Mouse (Mus musculus): Measurements from ENCODE around the gene Adamtsl4. TPM values are rescaled to one million over a fixed set of nuclear protein-coding genes. Genes with fewer than 3 reads are reported as not detected.

Adamtsl4 gene
- polyA plus RNA-seq, 1 experiment = not detected

DNA sequence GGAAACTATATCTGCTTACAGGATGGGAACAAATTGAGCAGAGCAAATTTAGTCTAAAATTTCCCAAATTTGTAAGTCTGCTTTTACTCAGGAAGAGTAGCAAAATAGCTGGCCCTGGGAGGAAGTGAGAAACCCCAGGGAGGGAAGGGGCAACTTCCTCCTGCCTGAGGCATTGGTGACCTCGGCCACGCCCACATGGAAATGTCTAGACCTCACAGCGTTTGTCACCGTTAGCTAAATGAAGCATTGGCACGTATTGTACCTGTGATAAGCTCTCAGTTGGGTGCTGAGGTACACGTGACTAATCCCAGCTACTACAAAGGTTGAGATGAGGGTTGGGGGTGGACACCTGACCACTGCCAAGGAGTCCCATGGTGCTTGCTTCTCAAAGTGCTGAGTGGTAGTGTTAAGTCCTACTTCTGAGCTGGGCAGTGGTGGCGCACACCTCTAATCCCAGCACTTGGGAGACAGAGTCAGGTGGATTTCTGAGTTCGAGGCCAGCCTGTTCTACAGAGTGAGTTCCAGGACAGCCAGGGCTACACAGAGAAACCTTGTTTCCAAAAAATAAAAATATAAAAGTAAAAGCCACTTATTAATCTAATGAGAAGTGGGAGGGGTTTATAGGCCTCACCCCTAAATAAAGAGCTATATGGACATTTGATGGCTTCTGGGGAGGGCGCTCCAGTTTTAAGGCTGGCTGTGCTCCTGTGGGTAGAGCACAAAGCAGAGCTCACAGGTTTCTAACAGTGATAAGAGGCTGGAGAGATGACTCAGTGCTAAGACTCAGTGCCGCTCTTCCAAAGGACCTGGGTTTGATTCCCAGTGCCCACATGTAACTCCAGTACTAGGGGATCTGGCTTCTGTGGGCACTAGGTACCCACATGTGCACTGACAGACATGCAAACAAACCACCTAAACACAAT, 42.1 kb downstream of the Adamtsl4 start:
- no peak for TF ChIP-seq GATA1 (IDR thresholded peaks at IDR 0.05; ENCODE audit: low read length)

DNA sequence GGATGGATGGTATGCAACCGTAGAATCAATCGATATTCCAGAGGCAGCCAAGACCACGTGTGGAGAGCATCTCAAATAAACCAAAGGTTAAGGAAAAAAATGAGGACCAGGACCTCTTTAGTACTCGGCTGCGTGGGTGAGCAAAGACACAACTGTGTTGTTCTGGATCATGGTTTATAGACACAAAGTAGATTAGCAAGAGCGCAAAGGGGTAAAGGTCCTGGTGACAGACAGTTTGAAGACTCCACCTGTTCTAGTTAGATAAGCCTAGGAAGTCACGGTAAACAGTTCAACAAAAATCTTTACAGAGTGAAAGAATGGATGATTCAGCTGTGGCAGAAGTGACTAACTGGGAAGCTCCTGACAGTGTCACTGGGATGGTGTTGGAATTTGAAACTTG, 44.6 kb downstream of the Adamtsl4 start:
- no peak for TF ChIP-seq GATA1 (IDR thresholded peaks at IDR 0.05; ENCODE audit: low read length)

DNA sequence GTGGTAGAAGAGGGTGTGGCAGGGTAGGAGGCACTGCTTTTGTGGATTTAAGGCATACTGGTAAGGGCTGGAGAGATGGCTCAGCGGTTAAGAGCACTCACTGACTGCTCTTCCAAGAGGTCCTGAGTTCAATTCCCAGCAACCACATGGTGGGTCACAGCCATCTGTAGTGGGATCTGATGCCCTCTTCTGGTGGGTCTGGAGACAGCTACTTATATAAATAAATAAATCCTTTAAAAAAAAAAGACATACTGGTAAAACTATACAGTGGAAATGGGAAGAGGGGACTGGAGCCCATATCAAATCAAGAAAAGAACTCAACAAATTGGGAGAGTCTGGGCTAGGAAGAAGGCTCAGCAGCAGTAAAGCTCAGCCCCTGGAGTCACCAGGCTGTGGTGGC, 48.0 kb downstream of the Adamtsl4 start:
- TF ChIP-seq GATA1 (IDR thresholded peaks at IDR 0.05; ENCODE audit: low read length) = no peak

DNA sequence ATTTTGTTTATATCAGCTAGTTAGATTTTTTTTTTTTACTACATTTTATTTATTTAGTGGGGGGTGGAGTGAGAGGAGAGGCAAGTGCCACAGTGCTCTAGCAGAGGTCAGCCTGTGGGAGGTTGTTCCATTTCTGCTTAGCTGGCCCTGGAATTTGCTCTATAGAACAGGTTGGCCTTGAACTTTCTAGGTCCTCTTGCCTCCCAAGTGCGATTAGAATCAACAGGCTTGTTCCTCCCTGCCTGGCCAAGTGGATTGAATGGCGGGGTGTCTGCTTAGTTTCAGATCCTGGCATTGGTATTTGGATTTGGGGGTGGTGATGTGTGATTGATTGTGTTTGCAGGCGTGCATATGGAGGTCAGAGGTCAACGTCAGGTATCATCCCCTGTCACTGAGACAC, 51.6 kb downstream of the Adamtsl4 start:
- TF ChIP-seq GATA1 (IDR thresholded peaks at IDR 0.05; ENCODE audit: low read length) = no peak

DNA sequence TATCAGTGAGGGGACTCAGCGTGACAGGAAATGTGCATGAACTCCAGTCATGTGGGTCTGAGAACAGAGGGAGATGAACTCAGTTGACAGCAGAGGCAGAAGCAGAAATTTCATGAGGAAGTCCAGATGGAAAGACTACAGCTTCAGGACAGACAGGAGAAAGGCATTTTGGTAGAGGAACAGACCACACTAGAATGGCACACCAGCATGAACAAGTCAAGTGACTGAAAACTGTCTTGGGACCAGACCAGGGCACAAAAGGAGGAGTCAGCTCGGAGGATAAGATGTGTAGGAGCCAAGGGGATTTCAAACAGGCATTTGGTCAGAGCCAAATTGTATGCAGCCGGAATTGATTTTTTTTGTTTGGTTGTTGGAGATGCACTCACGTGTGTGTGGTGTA, 52.1 kb downstream of the Adamtsl4 start:
- no peak for TF ChIP-seq GATA1 (IDR thresholded peaks at IDR 0.05; ENCODE audit: low read length)

DNA sequence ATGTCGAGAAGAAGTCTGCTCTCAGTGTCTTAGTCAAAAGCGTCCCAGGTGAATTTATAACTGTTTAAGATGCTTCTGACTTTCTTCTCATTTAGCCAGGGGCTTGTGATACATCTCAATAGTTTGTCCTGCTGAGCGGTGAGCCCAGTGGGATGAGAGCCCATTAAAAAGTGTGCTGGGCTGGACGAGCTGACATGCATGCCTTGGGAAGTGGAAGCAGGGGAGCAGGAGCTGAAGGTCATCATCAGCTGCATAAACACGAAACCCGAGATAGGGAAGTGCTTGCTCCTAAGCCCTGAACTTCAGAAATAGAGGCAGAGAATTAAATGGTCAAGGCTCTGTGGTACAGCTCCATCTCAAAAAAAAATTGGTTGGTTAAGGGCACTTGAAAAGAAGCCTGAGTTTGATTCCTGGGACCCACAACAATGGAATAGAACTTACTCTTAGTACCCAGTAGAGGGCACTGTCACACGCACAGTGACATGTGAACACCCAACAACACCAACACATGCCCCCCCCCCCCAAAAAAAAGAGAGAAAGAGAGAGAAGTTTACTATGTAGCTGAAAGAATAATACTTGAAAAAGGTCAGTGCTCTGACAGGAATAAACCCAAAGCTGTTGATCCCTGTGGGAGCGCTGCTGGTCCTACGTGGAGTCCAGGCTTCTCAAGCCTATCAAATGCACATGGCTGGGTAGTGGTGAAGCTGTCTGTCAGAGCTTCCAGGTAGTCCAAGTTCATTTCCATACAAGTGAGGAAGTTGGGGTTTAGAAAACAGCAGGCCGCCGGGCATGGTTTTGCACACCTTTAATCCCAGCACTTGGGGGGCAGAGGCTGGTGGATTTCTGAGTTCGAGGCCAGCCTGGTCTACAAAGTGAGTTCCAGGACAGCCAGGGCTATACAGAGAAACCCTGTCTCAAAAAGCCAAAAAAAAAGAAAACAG, 54.8 kb downstream of the Adamtsl4 start:
- TF ChIP-seq GATA1 (IDR thresholded peaks at IDR 0.05; ENCODE audit: low read length) = no peak

GRCm38 (mm10) chr3:95631304-95631703, 56.4 kb downstream of the Adamtsl4 start:
- TF ChIP-seq GATA1 (IDR thresholded peaks at IDR 0.05; ENCODE audit: low read length) = no peak

- no peak for TF ChIP-seq GATA1 (IDR thresholded peaks at IDR 0.05; ENCODE audit: low read length)
These were observed 56.9 kb downstream of the Adamtsl4 start for GRCm38 (mm10) chr3:95630856-95631255.

DNA sequence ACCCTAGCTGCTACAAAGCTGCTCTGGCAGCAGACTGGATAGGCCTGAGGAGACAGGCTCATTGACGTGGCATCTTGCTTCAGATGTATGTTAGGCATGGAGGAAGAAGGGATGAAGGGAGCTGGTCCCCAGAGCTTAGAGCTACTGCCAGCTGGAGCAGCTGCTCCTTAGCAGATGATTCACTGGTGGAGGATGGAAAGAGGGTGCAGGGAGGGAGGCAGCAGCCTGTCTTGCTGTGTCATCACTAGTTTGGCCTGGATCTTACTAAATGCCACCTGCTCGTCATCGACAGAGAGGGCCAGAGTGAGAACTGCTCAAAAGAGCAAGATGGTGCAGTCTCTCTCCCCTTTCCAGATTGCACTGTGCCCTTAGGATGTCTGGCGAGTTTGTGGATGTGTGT, 58.0 kb downstream of the Adamtsl4 start:
- TF ChIP-seq GATA1 (IDR thresholded peaks at IDR 0.05; ENCODE audit: low read length) = no peak

DNA sequence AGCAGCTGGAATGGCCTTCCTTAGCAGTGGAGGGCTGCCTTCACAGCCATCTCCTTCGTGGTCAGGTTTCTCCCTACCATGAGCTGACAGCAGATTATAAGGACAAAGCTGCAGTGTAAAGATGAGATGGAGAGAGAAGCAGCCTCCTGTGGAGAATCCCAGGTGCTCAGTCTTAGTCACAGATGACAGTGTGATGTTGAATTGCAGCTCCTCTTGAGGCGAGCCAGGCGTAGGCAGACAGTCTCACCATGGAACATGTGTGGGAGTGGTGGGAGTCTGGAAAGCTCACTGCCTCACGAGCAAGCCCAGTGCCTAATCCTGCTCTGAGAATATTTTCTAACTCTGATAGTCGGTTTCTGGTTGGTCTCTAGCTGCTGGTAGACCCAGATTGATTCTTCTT, 60.0 kb downstream of the Adamtsl4 start:
- TF ChIP-seq GATA1 (IDR thresholded peaks at IDR 0.05; ENCODE audit: low read length) = no peak

Other genes with a start within 250 kb of the Adamtsl4 start
- not detected in 2 replicates for gene Ctsk, start 188.7 kb downstream of the Adamtsl4 start, polyA plus RNA-seq (2012)
- not detected in 2 replicates for gene Ctss, start 161.1 kb downstream of the Adamtsl4 start, polyA plus RNA-seq (2012)
- gene Hormad1, start 128.2 kb downstream of the Adamtsl4 start, polyA plus RNA-seq (2012) = not detected in 2 replicates
- 1.8 and 2.5 TPM in 2 replicates for gene Golph3l, start 99.0 kb downstream of the Adamtsl4 start, polyA plus RNA-seq (2012)
- gene Ensa, start 62.9 kb downstream of the Adamtsl4 start, polyA plus RNA-seq (2012) = 26.3 and 26.9 TPM in 2 replicates
- 336 and 436 TPM in 2 replicates for gene Mcl1, start 29.1 kb downstream of the Adamtsl4 start, polyA plus RNA-seq (2012)
- gene Ecm1, start 51.7 kb upstream of the Adamtsl4 start, polyA plus RNA-seq (2012) = 13.3 and 13.4 TPM in 2 replicates
- gene Tars2, start 72.3 kb upstream of the Adamtsl4 start, polyA plus RNA-seq (2012) = 30.7 and 60.5 TPM in 2 replicates
- 7.3 and 8.7 TPM in 2 replicates for gene Rprd2, start 130.9 kb upstream of the Adamtsl4 start, polyA plus RNA-seq (2012)
- 14.4 and 15.7 TPM in 2 replicates for gene Prpf3, start 168.0 kb upstream of the Adamtsl4 start, polyA plus RNA-seq (2012)
- 23.8 and 280 TPM in 2 replicates for gene Mrps21, start 183.6 kb upstream of the Adamtsl4 start, polyA plus RNA-seq (2012)
- 0.11 and 0.30 TPM in 2 replicates for gene Ciart, start 194.3 kb upstream of the Adamtsl4 start, polyA plus RNA-seq (2012)
- gene BC028528, start 204.1 kb upstream of the Adamtsl4 start, polyA plus RNA-seq (2012) = not detected in 2 replicates
- gene Aph1a, start 206.1 kb upstream of the Adamtsl4 start, polyA plus RNA-seq (2012) = 129 and 230 TPM in 2 replicates
- not detected in 2 replicates for gene Car14, start 216.8 kb upstream of the Adamtsl4 start, polyA plus RNA-seq (2012)
- 353 and 448 TPM in 2 replicates for gene Anp32e, start 241.3 kb upstream of the Adamtsl4 start, polyA plus RNA-seq (2012)

Measured in G1E-ER4 (cell line).